Mouse (Mus musculus) thymus, postnatal 14 days (tissue): ENCODE results near the gene Gpr141.
"Not testable (repeated sequence)": the region's sequence is repeated elsewhere in the genome, so short reads cannot be mapped to it uniquely, and the experiment has no call there.

Experiments
- DNase-seq: peaks from one replicate; pipeline ENCODE4 v3.0.0; 2021

The Gpr141 gene

DNA sequence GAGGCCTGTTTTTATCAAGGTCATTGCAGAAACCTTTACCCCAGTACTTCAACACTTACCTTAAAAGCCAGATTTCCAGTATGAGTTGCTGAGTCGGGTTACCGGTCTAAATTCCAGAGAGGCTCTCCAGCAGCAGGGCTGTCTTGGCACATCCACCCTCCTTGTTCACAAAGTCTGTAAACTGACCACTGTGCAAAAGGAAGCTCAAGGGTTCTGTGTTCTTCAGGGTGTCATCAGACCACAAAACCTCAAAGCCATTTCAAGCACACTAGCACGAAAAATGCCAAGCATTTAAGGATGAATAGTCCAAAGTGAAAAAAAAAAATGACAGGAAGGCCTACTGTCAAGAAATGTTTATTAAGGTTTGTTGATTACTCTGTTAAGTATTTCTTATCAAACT is at the start of gene Gpr141:
TSS of gene Gpr141 (minus strand) at position 187 of the 400 bp plus-strand sequence.
- DNase-seq, result no peak

DNA sequence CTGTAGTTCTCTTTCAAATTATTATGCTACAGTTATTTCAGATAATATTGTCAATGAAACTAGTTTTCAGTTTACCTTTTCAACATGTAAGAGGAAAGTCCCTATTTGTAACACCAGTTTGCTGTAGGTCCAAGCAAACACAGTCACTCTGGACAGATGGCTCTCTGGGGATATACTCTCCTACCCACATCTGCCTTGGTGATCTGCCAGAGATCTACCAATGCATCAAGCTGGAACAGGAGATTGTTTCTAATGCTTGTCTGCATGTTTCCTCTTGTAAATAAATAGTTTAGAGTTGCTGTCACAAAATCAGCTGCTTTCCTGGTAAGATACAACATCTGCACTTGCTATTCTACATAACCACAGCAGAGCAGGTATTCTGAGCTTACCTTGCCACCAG is 40.2 kb upstream of the Gpr141 start:
- DNase-seq, result no peak

DNA sequence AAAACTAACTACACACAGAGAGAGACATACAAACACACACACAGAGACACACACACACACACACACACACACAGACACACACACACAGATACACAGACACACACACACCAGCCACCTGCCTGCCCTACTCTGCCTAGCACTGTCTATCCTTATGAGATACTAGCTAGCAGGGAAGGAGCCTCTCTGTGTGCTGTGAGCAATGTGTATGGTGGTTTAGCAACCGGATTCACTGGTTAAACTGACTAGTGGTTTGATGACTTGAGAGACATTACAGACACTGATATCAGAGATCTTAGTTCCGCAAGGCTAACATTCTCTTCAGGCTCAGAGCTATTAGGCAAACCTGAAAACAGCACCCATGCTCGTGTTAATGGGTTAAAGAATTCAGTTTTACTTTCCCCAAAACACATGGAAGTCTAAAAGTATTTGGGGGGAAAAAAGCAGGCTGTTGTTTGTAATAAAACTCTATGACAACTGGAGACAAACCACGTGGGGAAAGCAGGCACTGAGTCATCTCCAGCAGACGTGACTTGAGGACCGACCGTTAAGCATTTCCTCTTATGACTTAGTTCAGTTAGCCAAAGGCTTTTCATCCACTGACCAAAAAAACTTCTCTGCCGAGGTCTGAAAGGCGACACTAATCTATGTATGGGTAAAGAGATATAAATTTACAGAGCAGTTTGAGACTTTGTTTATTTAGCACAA is 30.7 kb upstream of the Gpr141 start:
- no peak for DNase-seq

DNA sequence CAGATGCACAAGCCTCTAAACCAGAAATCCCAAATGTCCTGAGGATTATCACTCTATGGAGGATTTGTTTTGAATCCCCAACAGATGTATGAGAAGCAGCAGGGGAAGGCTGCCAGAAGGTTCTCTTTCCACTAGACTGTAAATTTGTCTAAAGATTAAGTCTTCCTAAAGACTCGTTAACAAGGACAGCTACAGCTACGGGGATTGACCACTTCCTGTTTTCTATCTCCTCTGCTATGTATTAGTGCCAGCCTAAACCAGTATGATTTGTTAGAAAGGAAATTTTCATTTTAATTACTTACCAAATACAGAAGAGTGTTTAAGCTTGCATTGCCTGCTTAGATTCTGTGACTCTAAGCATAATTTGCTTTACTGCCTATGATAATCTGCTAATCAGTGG is 30.0 kb upstream of the Gpr141 start:
- no peak for DNase-seq

DNA sequence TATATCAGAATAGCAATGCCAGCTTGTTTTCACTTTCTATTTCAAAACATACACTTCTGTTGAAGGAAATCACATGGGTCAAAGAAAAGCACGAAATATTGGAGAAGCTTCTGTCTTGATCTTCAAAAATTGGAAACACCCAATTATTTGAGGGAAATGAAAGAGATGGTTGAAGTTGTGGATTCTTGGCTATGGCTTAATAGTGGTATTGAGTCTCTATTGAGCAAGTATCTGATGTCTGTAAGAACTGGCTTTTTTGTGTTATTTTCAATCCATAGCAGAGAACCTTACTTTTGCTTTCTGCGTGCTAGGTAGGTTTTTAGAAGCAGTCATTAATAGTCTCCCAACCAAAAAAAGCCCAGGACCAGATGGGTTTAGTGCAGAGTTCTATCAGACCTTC is 19.4 kb upstream of the Gpr141 start:
- DNase-seq, result no peak

DNA sequence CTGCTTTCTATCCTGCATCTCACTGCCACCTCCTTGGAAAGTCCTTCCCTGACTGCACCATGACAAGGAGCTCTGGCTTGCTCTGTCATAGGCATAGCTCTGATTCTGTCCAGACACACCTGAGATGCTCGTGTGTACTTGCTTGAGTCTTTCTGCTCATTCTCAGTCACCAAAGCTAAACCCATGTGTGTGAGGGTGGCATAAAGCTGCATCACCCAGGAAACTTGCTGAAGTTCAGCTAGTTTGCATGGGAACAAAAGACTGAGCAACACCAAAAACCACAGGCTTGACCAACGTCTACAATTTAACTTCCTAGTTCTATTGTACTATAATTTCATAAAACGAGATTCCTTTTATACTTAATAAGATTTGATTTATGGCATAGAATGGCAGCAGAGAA is 18.6 kb upstream of the Gpr141 start:
- no peak for DNase-seq

DNA sequence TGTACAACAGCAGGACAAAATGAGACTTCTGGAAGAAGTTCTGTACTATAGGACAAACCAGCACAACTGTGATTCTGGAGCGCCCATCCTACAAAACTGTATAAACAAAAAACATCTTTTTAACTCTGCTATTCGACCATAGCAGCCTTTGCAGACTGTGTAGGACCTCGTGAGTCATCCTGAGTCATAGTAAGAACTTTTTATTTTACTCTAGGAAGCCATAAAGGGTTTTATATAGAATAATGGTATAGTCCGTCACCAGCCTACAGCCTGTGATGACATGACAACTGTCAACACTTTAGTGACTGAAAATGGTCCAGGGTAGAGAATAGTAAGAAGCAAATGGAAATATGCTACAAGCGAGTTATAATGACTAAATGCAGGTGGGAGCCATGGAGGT is 17.6 kb upstream of the Gpr141 start:
- no peak for DNase-seq

DNA sequence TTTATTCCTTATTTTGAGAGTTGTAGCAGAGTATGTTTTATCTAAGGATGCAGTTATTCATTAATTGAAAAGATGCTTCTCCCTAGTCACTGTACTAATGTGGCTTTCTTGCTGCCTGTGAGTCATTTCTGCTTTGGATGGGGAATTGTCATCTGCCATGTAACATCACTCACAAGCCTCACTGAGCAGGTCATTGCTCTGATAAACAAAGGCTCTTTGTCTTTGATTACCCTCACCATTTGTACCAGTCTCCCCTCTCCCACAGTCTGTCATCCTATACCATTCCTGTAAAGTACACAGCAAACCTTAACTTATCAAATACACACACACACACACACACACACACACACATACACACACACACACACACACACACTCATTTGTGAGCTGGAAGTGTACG is 16.1 kb upstream of the Gpr141 start:
- DNase-seq, result no peak

DNA sequence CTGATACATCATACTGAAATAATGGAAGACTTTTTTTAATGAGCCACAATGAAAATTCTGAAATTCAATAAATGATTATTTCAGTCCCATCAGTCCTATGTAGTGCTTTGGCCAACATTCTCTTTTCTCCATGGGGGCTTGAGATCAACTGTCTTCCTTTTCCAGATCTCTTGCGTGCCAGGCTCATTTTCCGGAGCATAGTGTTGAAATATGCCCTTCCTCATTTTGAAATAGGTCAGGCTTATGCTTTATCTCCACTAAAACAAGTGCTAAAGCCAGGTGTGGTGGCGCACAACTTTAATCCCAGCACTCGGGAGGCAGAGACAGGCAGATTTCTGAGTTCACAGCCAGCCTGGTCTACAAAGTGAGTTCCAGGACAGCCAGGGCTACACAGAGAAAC is 6.5 kb upstream of the Gpr141 start:
- no peak for DNase-seq

DNA sequence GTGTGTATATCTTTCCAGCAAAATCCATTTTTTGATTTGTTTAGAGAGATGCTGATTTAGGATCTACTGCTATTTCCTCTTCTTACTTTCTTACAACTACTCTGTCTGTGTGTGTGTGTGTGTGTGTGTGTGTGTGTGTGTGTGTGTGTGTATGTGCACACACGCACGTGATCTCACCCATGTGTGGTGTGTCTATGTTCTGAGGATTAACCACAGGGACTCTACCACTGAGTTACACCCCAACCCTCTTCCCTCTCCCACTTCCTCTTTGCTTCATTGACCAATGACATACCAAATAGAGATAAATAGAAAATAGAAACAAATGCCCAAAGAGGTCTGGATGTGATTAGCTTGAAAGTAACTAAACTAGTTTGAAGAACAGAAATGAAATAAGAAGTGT is 4.0 kb upstream of the Gpr141 start:
- DNase-seq, result no peak

DNA sequence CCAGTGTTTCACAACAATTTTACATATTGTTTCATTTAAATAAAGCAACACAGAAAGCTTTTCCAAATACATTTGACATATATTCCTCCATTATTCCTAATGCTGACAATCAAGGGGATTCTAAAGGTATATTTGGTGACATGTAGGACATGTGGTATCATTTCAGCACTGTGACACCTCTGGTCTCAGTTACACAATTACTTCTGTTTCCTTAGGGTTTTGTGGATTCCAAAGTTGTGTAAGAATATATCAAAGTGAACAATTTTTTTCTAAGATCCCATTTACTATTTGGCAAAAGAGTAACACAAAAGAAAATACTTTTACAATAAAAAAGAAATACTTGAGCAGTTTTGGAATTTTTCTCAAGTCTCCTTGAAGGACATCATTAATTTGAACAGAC is 2.4 kb downstream of the Gpr141 start:
- DNase-seq, result no peak

DNA sequence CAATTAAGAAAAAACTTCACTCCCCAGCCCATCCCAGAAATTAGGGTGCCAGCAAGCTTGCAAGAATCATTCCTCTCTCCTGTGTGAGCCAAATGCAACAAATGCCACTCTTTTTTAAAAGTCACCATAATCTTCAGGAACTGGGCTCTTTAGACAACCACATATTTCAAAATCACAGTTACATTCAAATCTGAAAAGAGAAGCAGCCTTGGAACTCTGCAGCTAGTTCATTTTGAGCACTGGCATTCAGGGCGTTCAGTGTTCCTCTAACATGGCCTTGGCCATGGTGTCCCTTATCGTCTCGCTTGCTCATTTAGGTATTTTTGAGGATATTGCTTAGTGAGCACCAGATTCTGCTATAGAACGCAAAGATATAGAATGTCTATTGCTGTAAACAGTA is 4.1 kb downstream of the Gpr141 start:
- DNase-seq, result no peak

DNA sequence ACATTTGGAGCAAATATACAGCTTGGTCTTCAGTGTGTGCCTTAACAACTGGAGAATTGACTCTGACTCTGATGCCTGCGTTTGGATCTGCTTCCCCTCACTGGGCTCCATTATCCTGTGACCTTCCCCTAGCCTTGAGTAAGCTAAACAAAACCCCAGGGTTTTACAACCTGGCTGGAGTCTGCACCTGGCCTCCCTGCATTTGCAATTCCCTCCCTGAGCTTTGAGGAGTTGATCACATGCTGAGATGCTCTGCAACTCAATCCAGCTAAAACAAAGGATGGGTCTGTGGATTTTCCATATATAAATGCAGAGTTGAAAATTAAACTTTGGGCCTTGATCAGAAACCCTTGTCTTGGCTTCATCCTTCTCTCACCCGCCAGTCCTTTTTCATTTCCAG is 4.8 kb downstream of the Gpr141 start:
- DNase-seq, result no peak

DNA sequence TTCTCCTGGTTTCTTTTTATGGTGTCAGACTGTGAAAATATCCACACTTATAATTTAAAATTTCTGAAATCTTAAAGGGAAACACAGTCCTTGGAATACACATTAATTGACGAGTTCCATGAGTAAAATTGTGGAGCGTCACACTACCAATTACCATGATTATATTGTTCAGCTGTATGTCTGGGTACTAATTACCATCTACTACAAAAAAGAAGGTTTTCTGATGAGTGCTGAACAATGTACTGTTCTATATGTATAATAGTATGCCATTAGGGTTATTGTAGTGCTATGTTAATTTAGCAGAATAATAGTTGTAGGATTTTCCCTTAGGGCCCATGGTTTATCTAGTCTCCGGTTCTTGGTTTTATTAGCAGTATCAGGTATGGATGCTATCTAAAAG is 29.1 kb downstream of the Gpr141 start:
- DNase-seq, result no peak

DNA sequence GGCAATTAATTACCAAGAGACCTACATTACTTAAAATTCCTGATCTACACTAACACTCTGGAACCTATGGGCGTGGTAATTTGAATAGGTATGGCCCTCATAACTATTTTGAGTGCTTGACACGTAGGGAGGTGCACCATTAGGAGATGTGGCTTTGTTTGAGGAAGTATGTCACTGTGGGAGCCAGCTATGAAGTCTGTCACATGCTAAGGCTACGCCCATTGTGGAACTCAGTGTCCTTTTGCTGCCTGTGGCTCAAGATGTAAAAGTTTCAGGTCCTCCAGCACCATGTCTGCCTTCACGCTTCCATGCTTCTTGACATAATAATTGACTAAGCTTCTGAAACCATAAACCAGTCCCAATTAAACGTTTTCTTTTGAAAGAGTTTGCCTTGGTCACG is 29.6 kb downstream of the Gpr141 start:
- no peak for DNase-seq

DNA sequence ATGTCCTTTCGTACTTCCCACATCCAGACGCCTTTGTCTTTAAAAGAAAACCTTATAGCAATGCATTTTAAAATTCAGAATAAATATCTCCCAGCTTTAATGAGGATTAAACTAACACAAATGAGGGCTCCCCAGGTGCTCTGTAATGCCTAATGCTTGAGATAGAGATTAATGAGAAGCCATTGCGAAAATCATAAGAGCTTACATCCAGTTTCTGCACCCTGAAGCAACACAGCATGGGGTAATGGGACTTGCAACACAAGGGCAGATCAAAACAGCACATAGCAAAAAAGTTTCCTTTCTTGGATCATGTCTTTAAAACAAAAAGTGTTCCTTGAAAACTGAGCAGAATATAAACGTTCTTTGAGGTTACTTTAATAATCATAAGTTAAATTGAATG is 30.3 kb downstream of the Gpr141 start:
- no peak for DNase-seq

DNA sequence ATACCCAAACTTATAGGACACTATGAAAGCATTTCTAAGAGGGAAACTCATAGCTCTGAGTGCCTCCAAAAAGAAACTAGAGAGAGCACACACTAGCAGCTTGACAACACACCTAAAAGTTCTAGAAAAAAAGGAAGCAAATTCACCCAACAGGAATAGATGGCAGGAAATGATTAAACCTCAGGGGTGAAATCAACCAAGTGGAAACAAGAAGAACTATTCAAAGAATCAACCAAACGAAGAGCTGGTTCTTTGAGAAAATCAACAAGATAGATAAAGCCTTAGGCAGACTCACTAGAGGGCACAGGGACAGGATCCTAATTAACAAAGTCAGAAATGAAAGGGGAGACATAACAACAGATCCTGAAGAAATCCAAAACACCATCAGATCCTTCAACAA is 36.1 kb downstream of the Gpr141 start:
- not testable (repeated sequence) for DNase-seq

DNA sequence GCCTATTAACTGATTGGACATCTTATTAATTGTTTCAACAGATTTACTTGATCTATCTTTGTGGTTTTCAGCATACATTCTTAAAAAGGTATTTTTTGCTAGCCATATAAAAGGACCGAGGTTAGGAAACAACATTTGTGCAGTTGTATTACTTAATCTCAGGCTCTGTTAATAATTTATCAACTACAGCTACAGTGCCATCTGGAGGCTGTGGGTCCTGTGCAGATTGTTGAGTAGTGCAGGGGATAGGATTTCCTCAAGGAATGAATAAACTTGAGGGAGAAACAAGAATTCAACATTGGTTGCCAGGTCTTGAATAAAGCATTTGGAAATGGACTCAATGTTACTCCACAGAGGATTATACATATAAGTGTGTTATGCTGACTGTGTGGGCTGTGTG is 53.9 kb downstream of the Gpr141 start:
- no peak for DNase-seq

DNA sequence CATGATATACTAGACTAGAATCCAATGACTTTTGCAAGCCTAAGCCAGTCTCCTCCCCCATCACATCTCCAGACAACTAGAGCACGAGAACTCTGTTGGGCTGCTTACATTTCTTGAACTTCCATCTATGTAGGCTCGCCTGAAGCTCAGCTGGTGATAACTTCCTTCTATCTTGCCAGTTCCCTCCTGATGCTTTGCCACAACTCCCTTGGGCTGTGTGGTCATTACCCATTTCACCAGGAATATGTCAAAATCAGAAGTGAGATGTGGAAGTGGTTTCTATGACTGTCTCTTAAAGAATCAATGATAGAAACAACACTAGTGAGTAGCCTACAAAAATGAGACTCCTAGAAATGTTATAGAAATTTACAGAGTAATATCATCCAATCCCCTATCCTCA is 56.9 kb downstream of the Gpr141 start:
- DNase-seq, result no peak

DNA sequence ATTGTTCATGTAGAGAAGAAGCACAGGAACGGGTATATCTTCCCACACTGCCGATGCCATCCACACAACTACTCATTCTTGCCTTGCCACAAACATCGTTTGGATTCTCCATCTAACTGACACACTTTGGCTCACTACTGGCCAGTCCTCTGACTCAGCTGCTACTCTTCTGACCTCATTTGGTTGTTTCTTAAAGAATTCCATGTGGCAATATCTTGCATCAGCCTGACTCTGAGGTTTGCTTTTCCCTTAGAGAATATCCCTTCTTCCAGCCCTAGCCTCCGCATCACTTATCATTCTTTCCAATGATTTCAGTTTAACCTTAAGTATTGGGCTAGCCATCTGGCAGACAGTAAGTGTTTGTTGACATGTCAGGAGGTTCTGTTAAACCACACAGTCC is 59.8 kb downstream of the Gpr141 start:
- no peak for DNase-seq

DNA sequence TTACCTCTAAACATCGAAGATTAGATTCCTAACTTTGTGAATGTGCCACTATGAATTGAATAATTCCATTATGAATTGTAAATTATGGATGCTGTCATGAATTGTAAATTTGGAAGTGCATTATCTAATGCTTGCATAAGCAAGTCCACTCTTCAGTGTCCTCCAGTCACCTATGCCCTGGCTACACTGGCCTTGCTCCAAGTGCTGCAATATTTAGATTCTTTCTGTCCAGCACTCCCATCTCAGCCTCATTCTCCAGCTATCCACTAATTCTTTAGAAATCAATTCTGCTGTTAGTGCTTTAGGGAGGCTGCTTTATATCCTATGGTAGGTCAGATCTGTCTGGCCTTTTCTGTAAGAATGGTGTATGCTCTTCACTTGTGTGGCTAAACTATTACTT is 60.8 kb downstream of the Gpr141 start:
- DNase-seq, result no peak

DNA sequence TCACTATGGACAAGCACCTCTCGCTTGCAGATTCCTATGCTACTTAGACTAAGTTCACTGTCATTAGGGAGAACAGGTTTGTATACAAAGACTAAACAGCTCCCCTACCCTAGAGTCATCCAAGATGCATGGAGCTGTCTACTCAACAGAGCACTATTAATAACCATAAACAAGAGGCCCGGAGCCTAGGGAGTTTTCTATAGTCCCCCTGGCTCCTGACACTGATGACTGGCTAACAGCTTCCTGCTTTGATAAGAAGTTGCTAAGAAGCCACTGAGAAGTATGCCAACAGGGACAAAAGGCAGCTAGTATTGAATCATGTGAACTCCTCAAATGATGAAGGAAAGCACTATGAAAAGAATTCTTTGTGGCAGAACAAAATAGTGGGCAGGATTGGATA is 78.3 kb downstream of the Gpr141 start:
- DNase-seq, result no peak

DNA sequence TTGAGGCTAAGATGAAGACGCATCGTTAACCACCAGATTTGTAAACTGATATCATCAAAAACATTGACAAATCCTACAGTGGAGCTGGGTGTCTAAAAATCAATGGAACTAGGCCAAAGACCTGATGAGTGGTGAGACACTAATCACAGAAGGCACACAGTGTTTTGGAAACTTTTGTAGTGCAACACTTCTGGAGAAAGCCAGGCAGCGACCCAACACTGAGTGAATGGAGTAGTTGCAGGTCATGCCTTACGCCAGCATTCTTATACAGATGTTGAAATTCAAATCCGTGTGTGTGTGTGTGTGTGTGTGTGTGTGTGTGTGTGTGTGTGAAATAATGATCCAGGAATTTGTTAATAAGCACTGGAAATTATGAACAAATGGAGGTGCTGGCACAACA is 79.5 kb downstream of the Gpr141 start:
- no peak for DNase-seq

DNA sequence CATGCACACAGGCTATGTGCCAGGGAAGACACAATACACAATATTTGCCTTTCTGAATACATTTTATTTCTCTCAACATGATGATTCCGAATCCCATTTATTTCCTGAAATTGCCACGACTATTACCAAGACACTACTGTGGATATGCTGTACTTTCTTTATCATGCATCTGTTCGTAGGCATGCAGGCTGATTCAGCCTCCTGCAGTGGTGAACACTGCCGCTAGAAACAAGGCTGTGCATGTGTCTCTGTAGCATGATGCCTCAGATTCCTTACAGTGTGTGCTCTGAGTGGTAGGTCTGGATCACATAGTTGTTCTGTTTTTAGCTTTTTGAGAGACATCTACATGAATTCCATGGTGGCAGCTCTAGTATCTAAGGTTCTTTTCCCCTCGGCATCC is 89.5 kb downstream of the Gpr141 start:
- DNase-seq, result no peak

DNA sequence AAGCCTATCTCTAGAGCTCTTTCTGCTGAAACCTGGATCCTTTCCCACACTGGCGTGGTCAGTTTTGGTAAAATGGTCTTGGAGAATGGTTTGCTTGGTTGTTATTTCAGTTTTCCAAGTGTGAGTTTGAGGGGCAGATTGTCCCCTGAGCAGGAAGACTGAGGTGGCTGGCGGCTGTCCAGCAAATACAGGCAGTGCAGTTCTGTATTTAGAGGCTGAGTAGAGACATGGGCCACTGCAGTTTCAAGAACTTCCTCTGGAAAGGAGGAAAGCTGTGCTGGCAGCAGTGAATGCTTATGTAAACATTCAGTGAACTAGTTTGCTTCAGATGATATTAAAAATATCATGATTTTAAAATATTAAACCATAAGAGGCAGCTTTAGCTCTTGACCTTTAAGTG is 93.2 kb downstream of the Gpr141 start:
- DNase-seq, result no peak

DNA sequence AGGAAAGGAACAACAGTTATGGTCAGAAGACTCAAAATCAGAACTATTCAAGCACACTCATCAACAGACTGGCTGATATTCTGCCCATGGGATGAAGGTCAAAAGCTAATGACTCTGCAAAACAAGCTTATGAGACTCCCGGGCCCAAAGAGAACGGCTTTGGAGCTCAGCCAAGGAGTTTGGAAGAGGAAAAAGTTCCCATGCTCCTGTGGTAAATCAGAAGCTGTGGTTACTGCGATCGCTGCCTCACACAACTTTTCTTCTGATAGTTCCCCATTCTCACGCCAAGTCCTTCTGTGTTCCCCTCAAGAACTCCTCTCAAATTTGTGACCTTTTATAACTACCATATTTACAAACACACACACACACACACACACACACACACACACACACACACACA is 105.1 kb downstream of the Gpr141 start:
- no peak for DNase-seq
